Mouse (Mus musculus): ENCODE results near the gene Osbpl7. TPM values are rescaled to one million over a fixed set of nuclear protein-coding genes. Genes with fewer than 3 reads are reported as not detected.

The Osbpl7 gene
- total and polyA plus RNA-seq, 2 experiments from 2014 or later = 8.3 to 10.9 TPM

- 44% methylated on average over 11 of the region's 11 CpGs for WGBS
- no peak overlapping the region for H3K4me3 ChIP-seq (ENCODE audit: low read depth, low read length)
- H3K9me3 ChIP-seq (ENCODE audit: low read length) = no peaks in the 10 kb centered on the region
- DNase-seq (peak; percentile 37), ATAC-seq (no peak)
- no peak overlapping the region for H3K9ac ChIP-seq
- no peaks in the 10 kb centered on the region for H3K27me3 ChIP-seq (ENCODE audit: insufficient read depth, low read length)
- no peak overlapping the region for H3K27ac ChIP-seq (ENCODE audit: low read depth, low read length)
- H3K36me3 ChIP-seq (ENCODE audit: insufficient read depth) = no peaks in the 10 kb centered on the region
- H3K4me1 ChIP-seq (ENCODE audit: insufficient read depth) = no peaks in the 10 kb centered on the region
- H3K4me2 ChIP-seq (ENCODE audit: low read depth) = no peak overlapping the region
- TF ChIP-seq CTCF (IDR thresholded peaks at IDR 0.05; ENCODE audit: low read depth) = peak; percentile 65
Observed at GRCm38 (mm10) chr11:97082977-97083376, 32.5 kb downstream of the Osbpl7 start.

GRCm38 (mm10) chr11:97083401-97084140 is 33.1 kb downstream of the Osbpl7 start:
- Histone ChIP-seq H3K27ac (ENCODE audit: low read depth, low read length) (no peak overlapping the region), H3K4me2 (ENCODE audit: low read depth) (no peak overlapping the region), H3K9ac (no peak overlapping the region), H3K4me3 (ENCODE audit: low read depth, low read length) (no peak overlapping the region), H3K36me3 (ENCODE audit: insufficient read depth) (no peaks in the 10 kb centered on the region), H3K4me1 (ENCODE audit: insufficient read depth) (no peaks in the 10 kb centered on the region), H3K9me3 (ENCODE audit: low read length) (no peaks in the 10 kb centered on the region), H3K27me3 (ENCODE audit: insufficient read depth, low read length) (no peaks in the 10 kb centered on the region)
- no peak for TF ChIP-seq CTCF (IDR thresholded peaks at IDR 0.05; ENCODE audit: low read depth)
- no peak for ATAC-seq
- no peak for DNase-seq
- WGBS = 49% methylated on average over 22 of the region's 22 CpGs

GRCm38 (mm10) chr11:97084821-97085505 is 34.5 kb downstream of the Osbpl7 start:
- Histone ChIP-seq H3K9me3 (ENCODE audit: low read length) (no peaks in the 10 kb centered on the region), H3K27me3 (ENCODE audit: insufficient read depth, low read length) (no peaks in the 10 kb centered on the region), H3K4me3 (ENCODE audit: low read depth, low read length) (no peak overlapping the region)

GRCm38 (mm10) chr11:97086365-97086764 is 35.9 kb downstream of the Osbpl7 start:
- ATAC-seq (no peak), DNase-seq (no peak)
- H3K9ac ChIP-seq = no peak overlapping the region
- no peak overlapping the region for H3K27ac ChIP-seq (ENCODE audit: low read depth, low read length)
- WGBS = 76% methylated on average over 6 of the region's 6 CpGs
- H3K27me3 ChIP-seq (ENCODE audit: insufficient read depth, low read length) = no peaks in the 10 kb centered on the region
- H3K4me1 ChIP-seq (ENCODE audit: insufficient read depth) = no peaks in the 10 kb centered on the region
- H3K4me2 ChIP-seq (ENCODE audit: low read depth) = no peak overlapping the region
- H3K36me3 ChIP-seq (ENCODE audit: insufficient read depth) = no peaks in the 10 kb centered on the region
- no peak for TF ChIP-seq CTCF (IDR thresholded peaks at IDR 0.05; ENCODE audit: low read depth)
- no peaks in the 10 kb centered on the region for H3K9me3 ChIP-seq (ENCODE audit: low read length)
- no peak overlapping the region for H3K4me3 ChIP-seq (ENCODE audit: low read depth, low read length)

More at GRCm38 (mm10) chr11:97084821-97085505, 34.5 kb downstream of the Osbpl7 start:
- no peaks in the 10 kb centered on the region for H3K4me1 ChIP-seq (ENCODE audit: insufficient read depth)
- ATAC-seq (no peak), DNase-seq (no peak)
- no peak for TF ChIP-seq CTCF (IDR thresholded peaks at IDR 0.05; ENCODE audit: low read depth)
- H3K27ac ChIP-seq (ENCODE audit: low read depth, low read length) = no peak overlapping the region
- 84% methylated on average over 15 of the region's 15 CpGs for WGBS
- H3K9ac ChIP-seq = no peak overlapping the region
- no peak overlapping the region for H3K4me2 ChIP-seq (ENCODE audit: low read depth)
- no peaks in the 10 kb centered on the region for H3K36me3 ChIP-seq (ENCODE audit: insufficient read depth)

GRCm38 (mm10) chr11:97094600-97094999 is 44.2 kb downstream of the Osbpl7 start:
- H3K4me1 ChIP-seq (ENCODE audit: insufficient read depth) = no peaks in the 10 kb centered on the region
- no peak overlapping the region for H3K4me3 ChIP-seq (ENCODE audit: low read depth, low read length)
- peaks cover 12% of the 10 kb centered on the region; the same call in 1 of the 2 replicates for H3K27me3 ChIP-seq (ENCODE audit: insufficient read depth, low read length)
- no peaks in the 10 kb centered on the region for H3K9me3 ChIP-seq (ENCODE audit: low read length)
- H3K36me3 ChIP-seq (ENCODE audit: insufficient read depth) = no peaks in the 10 kb centered on the region
- DNase-seq (no peak), ATAC-seq (no peak)
- no peak overlapping the region for H3K9ac ChIP-seq
- H3K4me2 ChIP-seq (ENCODE audit: low read depth) = no peak overlapping the region
- 71% methylated on average over 2 of the region's 2 CpGs for WGBS
- no peak for TF ChIP-seq CTCF (IDR thresholded peaks at IDR 0.05; ENCODE audit: low read depth)
- H3K27ac ChIP-seq (ENCODE audit: low read depth, low read length) = no peak overlapping the region

- no peak for DNase-seq
Observed at GRCm38 (mm10) chr11:97098791-97099190, 48.4 kb downstream of the Osbpl7 start.

GRCm38 (mm10) chr11:97101722-97102121 is 51.3 kb downstream of the Osbpl7 start:
- ATAC-seq (no peak), DNase-seq (peak; percentile 53)
- Histone ChIP-seq H3K27ac (ENCODE audit: low read depth, low read length) (no peak overlapping the region), H3K4me2 (ENCODE audit: low read depth) (no peak overlapping the region), H3K4me3 (ENCODE audit: low read depth, low read length) (no peak overlapping the region), H3K27me3 (ENCODE audit: insufficient read depth, low read length) (peaks cover 15% of the 10 kb centered on the region; the same call in 1 of the 2 replicates), H3K9me3 (ENCODE audit: low read length) (no peaks in the 10 kb centered on the region), H3K36me3 (ENCODE audit: insufficient read depth) (no peaks in the 10 kb centered on the region), H3K9ac (no peak overlapping the region), H3K4me1 (ENCODE audit: insufficient read depth) (no peaks in the 10 kb centered on the region)
- TF ChIP-seq CTCF (IDR thresholded peaks at IDR 0.05; ENCODE audit: low read depth) = peak; percentile 70
- WGBS = 15% methylated on average over 9 of the region's 9 CpGs

More at GRCm38 (mm10) chr11:97098791-97099190, 48.4 kb downstream of the Osbpl7 start:
- Histone ChIP-seq H3K9me3 (ENCODE audit: low read length) (no peaks in the 10 kb centered on the region), H3K9ac (no peak overlapping the region), H3K4me2 (ENCODE audit: low read depth) (no peak overlapping the region), H3K36me3 (ENCODE audit: insufficient read depth) (no peaks in the 10 kb centered on the region), H3K27me3 (ENCODE audit: insufficient read depth, low read length) (peaks cover 15% of the 10 kb centered on the region; the same call in 1 of the 2 replicates), H3K4me1 (ENCODE audit: insufficient read depth) (no peaks in the 10 kb centered on the region), H3K4me3 (ENCODE audit: low read depth, low read length) (no peak overlapping the region), H3K27ac (ENCODE audit: low read depth, low read length) (no peak overlapping the region)
- no peak for ATAC-seq
- WGBS = 24% methylated on average over 18 of the region's 18 CpGs
- no peak for TF ChIP-seq CTCF (IDR thresholded peaks at IDR 0.05; ENCODE audit: low read depth)

Data from forebrain, postnatal 0 days (tissue).